In the genomic region with DNA sequence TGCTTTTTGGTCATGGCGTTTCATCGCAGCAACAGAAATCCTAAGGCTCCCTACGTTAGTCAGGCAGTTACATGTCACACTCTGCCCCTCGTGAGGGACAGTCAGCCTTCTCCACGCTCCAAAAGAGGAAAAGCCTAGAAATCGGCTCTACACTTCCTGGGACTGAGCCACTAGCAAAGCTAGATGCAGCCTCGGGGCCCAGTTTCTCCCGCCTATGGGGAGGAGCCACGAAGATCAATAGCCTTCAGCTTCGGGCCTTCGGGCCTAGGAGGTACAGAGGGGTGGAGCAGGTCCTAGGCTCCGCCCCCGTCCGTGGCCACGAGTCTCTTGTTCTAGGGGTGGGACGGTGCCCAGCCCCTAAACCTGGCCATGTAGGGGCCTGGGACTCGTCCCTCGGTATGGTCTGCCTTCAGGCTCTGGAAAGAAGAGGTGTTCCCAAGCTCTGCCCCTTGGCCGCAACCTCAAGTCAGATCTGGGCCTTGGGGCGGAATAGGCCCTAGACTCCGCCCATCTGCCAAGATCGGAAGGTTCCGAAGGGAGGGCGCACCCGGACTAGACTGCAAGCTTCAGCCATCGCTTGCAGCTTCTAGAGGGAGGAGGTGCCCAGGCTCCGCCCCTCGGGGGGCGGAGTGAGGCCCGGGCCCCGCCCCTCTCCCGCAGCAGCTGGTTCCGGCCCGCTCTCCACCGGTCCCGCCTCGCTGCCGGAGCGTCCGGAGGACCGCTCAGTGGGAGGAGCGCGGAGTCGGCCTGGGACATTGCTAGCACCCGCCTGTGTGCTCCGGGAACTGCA, we compare ENCODE assay signal across 8 mouse cellular contexts. TPM values are rescaled to one million over a fixed set of nuclear protein-coding genes. Genes with fewer than 3 reads are reported as not detected.
DNase-seq lines count a peak whose midpoint lies in the region; ATAC-seq lines count a peak whose summit lies in the region.

Gene Aco1, plus strand, starts transcription at position 339 of the 790 bp plus-strand sequence.

- peak; percentile 98 for ATAC-seq in hindbrain, embryonic 12.5 days (ENCODE audit: low FRiP score)

- H3K9ac ChIP-seq in hindbrain, embryonic 12.5 days = peak within 1 kb of the TSS; percentile 82

- H3K27ac ChIP-seq in hindbrain, embryonic 12.5 days = peak within 1 kb of the TSS; percentile 92

- H3K27me3 ChIP-seq in hindbrain, embryonic 12.5 days = no peaks in the 10 kb centered on the region

- H3K36me3 ChIP-seq in hindbrain, embryonic 12.5 days = no peaks in the 10 kb centered on the region

- H3K4me1 ChIP-seq in hindbrain, embryonic 12.5 days = peaks cover 14% of the 10 kb centered on the region

- H3K4me2 ChIP-seq in hindbrain, embryonic 12.5 days (replicated peaks) = peak within 1 kb of the TSS; percentile 66

- 1% methylated on average over 43 of the region's 46 CpGs for WGBS in hindbrain, embryonic 12.5 days

- peak within 1 kb of the TSS; percentile 73 for H3K4me3 ChIP-seq in hindbrain, embryonic 12.5 days

- H3K9me3 ChIP-seq in hindbrain, embryonic 12.5 days (replicated peaks) = no peaks in the 10 kb centered on the region

- DNase-seq in NIH3T3 (ENCODE audit: low read depth) = peak; percentile 97
- DNase-seq in cerebellum, postnatal 10 days = peak; percentile 95 to 96
- peak; percentile 95 for DNase-seq in frontal cortex, postnatal 10 days (ENCODE audit: low spot score in 2 of 2)
- peak; percentile 97 to 98 for DNase-seq in layer of hippocampus, postnatal 14 days (ENCODE audit: low spot score in 2 of 2)
- peak; percentile 94 for DNase-seq in lung, postnatal 14 days
- DNase-seq in retina, adult 2 months (ENCODE audit: low read depth, low spot score) = peak; percentile 91
- peak; percentile 92 to 94 for DNase-seq in thymus, postnatal 36 days

RNA-seq across cellular contexts. Expression of gene Aco1, which starts in this region (rescaled TPM):
- 57.6 and 59.8 TPM in 2 replicates for polyA plus RNA-seq in hindbrain, embryonic 12.5 days (2016; fragmentation: Nextera tagmentation; extraction: Ambion mirVana)
- total RNA-seq in layer of hippocampus, postnatal 14 days (2021) = 10 to 100 TPM; 37.1 to 44.8 TPM

Comparison
In these comparisons a context has a peak if more than half of its experiments do, and no peak if none do; other contexts are left out.
1. Peak in every context shown above with its lines: DNase-seq, ATAC-seq, H3K4me3 ChIP-seq and H3K27ac ChIP-seq.